Mouse (Mus musculus): ENCODE data around the gene Sin3b. TPM values are rescaled to one million over a fixed set of nuclear protein-coding genes. Genes with fewer than 3 reads are reported as not detected.

Gene Sin3b
- polyA plus RNA-seq, 1 experiment from 2014 or later: 208 TPM

Small RNA genes lying within 50 kb of the gene (microRNA-seq; reads per million reads assigned to microRNA genes)
- not detected for gene Gm26237

Other genes starting within 250 kb of the Sin3b start
- 48.2 and 58.2 TPM in 2 replicates for gene Cherp, start 248.1 kb upstream of the Sin3b start, polyA plus RNA-seq (2015; fragmentation: Nextera tagmentation; extraction: Ambion mirVana)
- gene Slc35e1, start 230.7 kb upstream of the Sin3b start, polyA plus RNA-seq (2015; fragmentation: Nextera tagmentation; extraction: Ambion mirVana): 9.8 and 10.2 TPM in 2 replicates
- 19.9 and 21.6 TPM in 2 replicates for gene Med26, start 175.0 kb upstream of the Sin3b start, polyA plus RNA-seq (2015; fragmentation: Nextera tagmentation; extraction: Ambion mirVana)
- gene Smim7, start 152.2 kb upstream of the Sin3b start, polyA plus RNA-seq (2015; fragmentation: Nextera tagmentation; extraction: Ambion mirVana): 129 and 139 TPM in 2 replicates
- gene Tmem38a, start 151.2 kb upstream of the Sin3b start, polyA plus RNA-seq (2015; fragmentation: Nextera tagmentation; extraction: Ambion mirVana): 18.2 and 19.6 TPM in 2 replicates
- 1.9 and 2.0 TPM in 2 replicates for gene Nwd1, start 76.6 kb upstream of the Sin3b start, polyA plus RNA-seq (2015; fragmentation: Nextera tagmentation; extraction: Ambion mirVana)
- gene F2rl3, start 38.6 kb downstream of the Sin3b start, polyA plus RNA-seq (2015; fragmentation: Nextera tagmentation; extraction: Ambion mirVana): 0.19 and 0.41 TPM in 2 replicates